Mouse (Mus musculus) heart, postnatal 0 days (tissue): ENCODE measurements around the gene Stra6l. TPM values are rescaled to one million over a fixed set of nuclear protein-coding genes. Genes with fewer than 3 reads are reported as not detected.
A peak's percentile ranks its signal among the peaks of the same experiment; 100 is the strongest.

Experiments
- ATAC-seq: fragments of 200-750 bp; cut with Nextera tagmentation; 2 replicates; pipeline ENCODE4 v1.8.0; 2017; ENCODE audit warnings: low read depth, moderate number of reproducible peaks, moderate library complexity; ENCODE audit not compliant: insufficient read depth
- DNase-seq: peaks from one replicate; pipeline ENCODE4 v3.0.0-alpha.2; 2016; ENCODE audit warnings: low spot score
- H3K27ac ChIP-seq: fragments of 300-500 bp; sonication (generic); 2 replicates; pipeline ENCODE4 v1.5.1; 2014; ENCODE audit warnings: low read depth, mild to moderate bottlenecking
- H3K27me3 ChIP-seq: fragments of 300-500 bp; sonication (generic); 2 replicates; pipeline ENCODE4 v1.6.1; 2014; ENCODE audit warnings: low read length, mixed read lengths; ENCODE audit not compliant: control insufficient read depth, insufficient read depth
- H3K36me3 ChIP-seq: fragments of 300-500 bp; sonication (generic); replicated peaks from 2 replicates; pipeline ENCODE4 v1.6.1; 2014; ENCODE audit warnings: low read length, mixed read lengths; ENCODE audit not compliant: control insufficient read depth, insufficient read depth
- H3K4me1 ChIP-seq: fragments of 300-500 bp; sonication (generic); 2 replicates; pipeline ENCODE4 v1.6.1; 2014; ENCODE audit warnings: antibody characterized with exemption; ENCODE audit not compliant: control insufficient read depth, insufficient read depth
- H3K4me2 ChIP-seq: fragments of 300-500 bp; sonication (generic); 2 replicates; pipeline ENCODE4 v1.6.1; 2014; ENCODE audit warnings: low read depth, mild to moderate bottlenecking, low read length, moderate library complexity
- H3K4me3 ChIP-seq: fragments of 300-500 bp; sonication (generic); 2 replicates; pipeline ENCODE4 v1.5.1; 2014; ENCODE audit warnings: low read depth, low read length
- H3K9ac ChIP-seq: fragments of 300-500 bp; sonication (generic); replicated peaks from 2 replicates; pipeline ENCODE4 v1.6.1; 2014; ENCODE audit warnings: low read depth, low read length, mixed read lengths
- H3K9me3 ChIP-seq: fragments of 300-500 bp; sonication (generic); replicated peaks from 2 replicates; pipeline ENCODE4 v1.6.1; 2016; ENCODE audit warnings: low read length; ENCODE audit not compliant: control insufficient read depth
- CTCF ChIP-seq: IDR thresholded peaks from 2 replicates; pipeline ENCODE4 v1.5.1; 2016; ENCODE audit warnings: antibody characterized with exemption, control low read depth, low read depth
- EP300 ChIP-seq: IDR thresholded peaks from 2 replicates; pipeline ENCODE4 v1.6.1; 2016; ENCODE audit warnings: antibody characterized with exemption, low read depth
- WGBS: fragments of 180-500 bp; shearing (Covaris S2); extraction: QIAGEN DNeasy Blood & Tissue Kit; methylation state at CpG from one replicate; pipeline ENCODE4 v1.1.7; 2014; 5-methylcytosine and 5-hydroxymethylcytosine counted together
- polyA plus RNA-seq: library from polyadenylated mRNA; unstranded; fragments of >200 nt; fragmentation: Nextera tagmentation; extraction: Ambion mirVana; gene quantifications from 2 replicates; pipeline ENCODE4 v1.2.1, GENCODE M21; 2015
- total RNA-seq: library from RNA; depleted of rRNA; stranded (reverse); fragments of >200 nt; gene quantifications from 2 replicates; pipeline ENCODE4 v1.2.3, GENCODE M21; 2014; ENCODE audit warnings: low replicate concordance; rRNA removed

The Stra6l gene
- total RNA-seq (0.19 TPM in 1 of 2 replicates, not detected in the other), polyA plus RNA-seq (0.12 and 0.18 TPM in 2 replicates)

GRCm38 (mm10) chr4:45848109-45848824, at the start of gene Stra6l:
Stra6l (plus strand) TSS chr4:45848664.
- Histone ChIP-seq H3K4me2 (no peak within 1 kb of the TSS), H3K27ac (no peak within 1 kb of the TSS), H3K27me3 (0 out of 2 replicates have a peak, but pooled peaks cover 4% of the 10 kb centered on the region), H3K4me3 (no peak within 1 kb of the TSS), H3K36me3 (no peaks in the 10 kb centered on the region), H3K9me3 (no peaks in the 10 kb centered on the region), H3K9ac (no peak within 1 kb of the TSS), H3K4me1 (peaks cover 2% of the 10 kb centered on the region; the same call in 1 of the 2 replicates)
- DNase-seq (no peak), ATAC-seq (no peak)
- 69% methylated on average over 10 of the region's 10 CpGs for WGBS
- TF ChIP-seq CTCF (no peak), EP300 (no peak)

GRCm38 (mm10) chr4:45798964-45799363, 49.5 kb upstream of the Stra6l start, which contains the start of gene Aldh1b1:
Aldh1b1 (plus strand) TSS chr4:45799022.
- Histone ChIP-seq H3K4me3 (peak within 1 kb of the TSS; percentile 53), H3K4me1 (peaks cover 26% of the 10 kb centered on the region), H3K9me3 (no peaks in the 10 kb centered on the region), H3K4me2 (peak within 1 kb of the TSS; percentile 81), H3K36me3 (peaks cover 16% of the 10 kb centered on the region), H3K9ac (peak within 1 kb of the TSS; percentile 59), H3K27me3 (no peaks in the 10 kb centered on the region), H3K27ac (peak within 1 kb of the TSS; percentile 80)
- no peak for TF ChIP-seq CTCF
- no peak for TF ChIP-seq EP300
- DNase-seq (peak; percentile 69), ATAC-seq (peak; percentile 88)
- under 1% methylated on average over 26 of the region's 26 CpGs for WGBS

DNA sequence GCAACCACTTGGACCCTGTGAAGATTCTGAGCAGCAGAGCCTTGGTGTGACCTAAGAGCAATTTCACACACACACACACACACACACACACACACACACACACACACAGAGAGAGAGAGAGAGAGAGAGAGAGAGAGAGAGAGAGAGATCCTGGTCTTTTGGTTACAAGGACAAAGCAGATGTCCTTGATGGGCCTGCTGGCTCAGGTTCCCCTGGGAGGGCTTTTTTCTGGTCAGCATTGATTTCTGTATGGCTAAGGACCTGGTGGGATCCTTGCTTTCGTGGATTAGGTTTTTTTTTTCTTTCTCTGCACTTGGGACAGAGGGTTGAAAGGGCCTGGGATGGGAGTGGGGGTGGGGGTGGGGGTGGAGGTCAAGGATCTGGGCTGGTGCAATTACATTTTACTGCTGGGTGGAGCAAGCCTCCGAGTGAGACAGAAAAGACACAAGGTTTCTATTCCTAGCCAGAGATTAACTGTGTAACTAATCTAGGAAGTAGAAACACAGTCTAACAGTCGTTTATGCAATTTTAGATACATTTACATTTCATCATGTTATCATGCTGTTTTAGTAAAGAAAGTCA, 48.4 kb upstream of the Stra6l start:
- Histone ChIP-seq H3K4me3 (peak overlapping the region; percentile 53; the same call in 1 of the 2 replicates), H3K4me2 (peak overlapping the region; percentile 81), H3K36me3 (peaks cover 26% of the 10 kb centered on the region), H3K9ac (no peak overlapping the region), H3K27me3 (no peaks in the 10 kb centered on the region), H3K27ac (peak overlapping the region; percentile 80), H3K4me1 (peaks cover 22% of the 10 kb centered on the region), H3K9me3 (no peaks in the 10 kb centered on the region)
- ATAC-seq (no peak), DNase-seq (no peak)
- TF ChIP-seq CTCF (no peak), EP300 (no peak)
- 29% methylated on average over 3 of the region's 3 CpGs for WGBS

DNA sequence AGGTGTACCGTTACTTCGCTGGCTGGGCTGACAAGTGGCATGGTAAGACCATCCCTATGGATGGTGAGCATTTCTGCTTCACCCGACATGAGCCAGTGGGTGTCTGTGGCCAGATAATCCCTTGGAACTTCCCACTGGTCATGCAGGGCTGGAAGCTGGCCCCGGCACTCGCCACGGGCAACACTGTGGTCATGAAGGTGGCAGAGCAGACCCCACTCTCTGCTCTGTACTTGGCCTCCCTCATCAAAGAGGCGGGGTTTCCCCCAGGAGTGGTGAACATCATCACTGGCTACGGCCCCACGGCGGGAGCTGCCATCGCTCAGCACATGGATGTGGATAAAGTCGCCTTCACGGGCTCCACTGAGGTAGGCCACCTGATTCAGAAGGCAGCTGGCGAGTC, 45.6 kb upstream of the Stra6l start:
- no peak overlapping the region for H3K9ac ChIP-seq
- no peak for ATAC-seq
- WGBS = 91% methylated on average over 14 of the region's 14 CpGs

DNA sequence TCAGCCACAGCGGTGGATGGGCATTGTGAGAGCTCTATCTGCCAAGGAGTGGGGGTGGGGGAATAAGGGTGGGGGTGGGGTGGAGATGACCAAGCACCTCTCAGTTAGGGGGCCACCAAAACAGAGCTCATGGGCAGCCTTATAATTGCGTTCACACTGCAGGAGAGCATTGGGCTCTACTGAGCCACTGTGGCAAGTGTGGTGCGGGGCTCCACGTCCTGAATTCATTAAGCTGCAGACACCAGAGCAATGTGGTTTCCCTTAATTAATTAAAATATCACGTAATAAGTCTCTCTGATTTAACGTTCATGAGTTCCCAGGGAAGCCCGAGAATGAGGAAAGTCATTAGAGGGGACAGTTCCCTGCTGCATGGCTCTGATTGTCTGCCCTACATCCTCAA, 40.4 kb upstream of the Stra6l start:
- H3K27me3 ChIP-seq = no peaks in the 10 kb centered on the region
- ATAC-seq (no peak), DNase-seq (no peak)
- WGBS = 61% methylated on average over 7 of the region's 7 CpGs
- no peak overlapping the region for H3K27ac ChIP-seq
- no peak for TF ChIP-seq EP300
- no peaks in the 10 kb centered on the region for H3K9me3 ChIP-seq
- no peak overlapping the region for H3K9ac ChIP-seq
- H3K36me3 ChIP-seq = peaks cover 27% of the 10 kb centered on the region
- H3K4me2 ChIP-seq = no peak overlapping the region
- no peak overlapping the region for H3K4me3 ChIP-seq
- H3K4me1 ChIP-seq = no peaks in the 10 kb centered on the region

More for the DNA sequence above, 45.6 kb upstream of the Stra6l start:
- H3K27me3 ChIP-seq = no peaks in the 10 kb centered on the region
- DNase-seq = no peak
- TF ChIP-seq EP300 (no peak), CTCF (no peak)
- H3K4me3 ChIP-seq = no peak overlapping the region
- H3K4me1 ChIP-seq = 0 out of 2 replicates have a peak, but pooled peaks cover 9% of the 10 kb centered on the region
- no peak overlapping the region for H3K27ac ChIP-seq
- peaks cover 34% of the 10 kb centered on the region for H3K36me3 ChIP-seq
- H3K4me2 ChIP-seq = no peak overlapping the region
- H3K9me3 ChIP-seq = no peaks in the 10 kb centered on the region
